Mouse (Mus musculus): ENCODE measurements around the gene Otud4. TPM values are rescaled to one million over a fixed set of nuclear protein-coding genes. Genes with fewer than 3 reads are reported as not detected.
"Not testable (repeated sequence)": the region's sequence is repeated elsewhere in the genome, so short reads cannot be mapped to it uniquely, and the experiment has no call there.

The Otud4 gene
- polyA plus RNA-seq (2012; rRNA removed) = 20.9 and 27.0 TPM in 2 replicates

- no peak for TF ChIP-seq CTCF (IDR thresholded peaks at IDR 0.05; ENCODE audit: extremely low read depth, insufficient read depth, insufficient read length, insufficient replicate concordance)
- H3K27ac ChIP-seq (ENCODE audit: insufficient read depth, low read length) = peak within 1 kb of the TSS; percentile 90
- peak within 1 kb of the TSS; percentile 80 for H3K4me3 ChIP-seq (ENCODE audit: extremely low read depth, insufficient read depth, insufficient read length)
- peaks cover 7% of the 10 kb centered on the region for H3K36me3 ChIP-seq (ENCODE audit: control insufficient read depth, insufficient read depth, low read length)
- peaks cover 10% of the 10 kb centered on the region for H3K4me1 ChIP-seq (ENCODE audit: control insufficient read depth, insufficient read depth, insufficient read length)
- H3K27me3 ChIP-seq (ENCODE audit: control insufficient read depth, insufficient read depth, low read length) = no peaks in the 10 kb centered on the region
- WGBS = under 1% methylated on average over 100 of the region's 103 CpGs
- peak; percentile 26 to 39 for DNase-seq (ENCODE audit: low read depth in 1 of 2, low spot score in 2 of 2)
Measured at GRCm38 (mm10) chr8:79639586-79640451, at the start of gene Otud4. TSS of gene Otud4 (plus strand) at chr8:79639618.

GRCm38 (mm10) chr8:79600962-79601361, 38.5 kb upstream of the Otud4 start:
- DNase-seq (ENCODE audit: low read depth in 1 of 2, low spot score in 2 of 2) = no peak
- no peaks in the 10 kb centered on the region for H3K4me1 ChIP-seq (ENCODE audit: control insufficient read depth, insufficient read depth, insufficient read length)
- H3K4me3 ChIP-seq (ENCODE audit: extremely low read depth, insufficient read depth, insufficient read length) = no peak overlapping the region
- 87% methylated on average over 1 of the region's 1 CpGs for WGBS
- no peaks in the 10 kb centered on the region for H3K36me3 ChIP-seq (ENCODE audit: control insufficient read depth, insufficient read depth, low read length)
- H3K27me3 ChIP-seq (ENCODE audit: control insufficient read depth, insufficient read depth, low read length) = no peaks in the 10 kb centered on the region
- no peak overlapping the region for H3K27ac ChIP-seq (ENCODE audit: insufficient read depth, low read length)
- TF ChIP-seq CTCF (IDR thresholded peaks at IDR 0.05; ENCODE audit: extremely low read depth, insufficient read depth, insufficient read length, insufficient replicate concordance) (no peak), POLR2A (IDR thresholded peaks at IDR 0.05; ENCODE audit: low read depth, low read length) (no peak)

GRCm38 (mm10) chr8:79603204-79603603, 36.2 kb upstream of the Otud4 start:
- DNase-seq (ENCODE audit: low read depth in 1 of 2, low spot score in 2 of 2) = peak in 1 of 2 experiments; percentile 5
- not testable (repeated sequence) for H3K27ac ChIP-seq (ENCODE audit: insufficient read depth, low read length); H3K27me3 ChIP-seq (ENCODE audit: control insufficient read depth, insufficient read depth, low read length); H3K4me1 ChIP-seq (ENCODE audit: control insufficient read depth, insufficient read depth, insufficient read length); H3K4me3 ChIP-seq (ENCODE audit: extremely low read depth, insufficient read depth, insufficient read length); H3K36me3 ChIP-seq (ENCODE audit: control insufficient read depth, insufficient read depth, low read length)
- 43% methylated on average over 2 of the region's 2 CpGs for WGBS

GRCm38 (mm10) chr8:79606225-79606624, 33.2 kb upstream of the Otud4 start:
- Histone ChIP-seq H3K27me3 (ENCODE audit: control insufficient read depth, insufficient read depth, low read length) (no peaks in the 10 kb centered on the region), H3K4me1 (ENCODE audit: control insufficient read depth, insufficient read depth, insufficient read length) (no peaks in the 10 kb centered on the region), H3K36me3 (ENCODE audit: control insufficient read depth, insufficient read depth, low read length) (no peaks in the 10 kb centered on the region), H3K4me3 (ENCODE audit: extremely low read depth, insufficient read depth, insufficient read length) (no peak overlapping the region), H3K27ac (ENCODE audit: insufficient read depth, low read length) (no peak overlapping the region)
- no peak for DNase-seq (ENCODE audit: low read depth in 1 of 2, low spot score in 2 of 2)
- TF ChIP-seq POLR2A (IDR thresholded peaks at IDR 0.05; ENCODE audit: low read depth, low read length) (no peak), CTCF (IDR thresholded peaks at IDR 0.05; ENCODE audit: extremely low read depth, insufficient read depth, insufficient read length, insufficient replicate concordance) (no peak)

- Histone ChIP-seq H3K4me3 (ENCODE audit: extremely low read depth, insufficient read depth, insufficient read length) (no peak overlapping the region), H3K27ac (ENCODE audit: insufficient read depth, low read length) (no peak overlapping the region), H3K27me3 (ENCODE audit: control insufficient read depth, insufficient read depth, low read length) (no peaks in the 10 kb centered on the region), H3K36me3 (ENCODE audit: control insufficient read depth, insufficient read depth, low read length) (no peaks in the 10 kb centered on the region), H3K4me1 (ENCODE audit: control insufficient read depth, insufficient read depth, insufficient read length) (no peaks in the 10 kb centered on the region)
- TF ChIP-seq CTCF (IDR thresholded peaks at IDR 0.05; ENCODE audit: extremely low read depth, insufficient read depth, insufficient read length, insufficient replicate concordance) = no peak
- TF ChIP-seq POLR2A (IDR thresholded peaks at IDR 0.05; ENCODE audit: low read depth, low read length) = no peak
- DNase-seq (ENCODE audit: low read depth in 1 of 2, low spot score in 2 of 2) = no peak
- 82% methylated on average over 5 of the region's 5 CpGs for WGBS
Measured at GRCm38 (mm10) chr8:79606751-79607300, 32.6 kb upstream of the Otud4 start.

- Histone ChIP-seq H3K27ac (ENCODE audit: insufficient read depth, low read length) (no peak overlapping the region), H3K27me3 (ENCODE audit: control insufficient read depth, insufficient read depth, low read length) (no peaks in the 10 kb centered on the region), H3K4me1 (ENCODE audit: control insufficient read depth, insufficient read depth, insufficient read length) (peaks cover 4% of the 10 kb centered on the region; the same call in 1 of the 2 replicates), H3K36me3 (ENCODE audit: control insufficient read depth, insufficient read depth, low read length) (no peaks in the 10 kb centered on the region), H3K4me3 (ENCODE audit: extremely low read depth, insufficient read depth, insufficient read length) (no peak overlapping the region)
- DNase-seq (ENCODE audit: low read depth in 1 of 2, low spot score in 2 of 2) = no peak
- TF ChIP-seq CTCF (IDR thresholded peaks at IDR 0.05; ENCODE audit: extremely low read depth, insufficient read depth, insufficient read length, insufficient replicate concordance) = no peak
- no peak for TF ChIP-seq POLR2A (IDR thresholded peaks at IDR 0.05; ENCODE audit: low read depth, low read length)
- WGBS = 82% methylated on average over 3 of the region's 3 CpGs
Measured at GRCm38 (mm10) chr8:79608701-79609100, 30.7 kb upstream of the Otud4 start.

GRCm38 (mm10) chr8:79610268-79610667, 29.1 kb upstream of the Otud4 start:
- H3K4me1 ChIP-seq (ENCODE audit: control insufficient read depth, insufficient read depth, insufficient read length) = peaks cover 4% of the 10 kb centered on the region; the same call in 1 of the 2 replicates
- H3K27me3 ChIP-seq (ENCODE audit: control insufficient read depth, insufficient read depth, low read length) = no peaks in the 10 kb centered on the region
- H3K4me3 ChIP-seq (ENCODE audit: extremely low read depth, insufficient read depth, insufficient read length) = no peak overlapping the region
- no peak overlapping the region for H3K27ac ChIP-seq (ENCODE audit: insufficient read depth, low read length)
- no peak for DNase-seq (ENCODE audit: low read depth in 1 of 2, low spot score in 2 of 2)
- TF ChIP-seq CTCF (IDR thresholded peaks at IDR 0.05; ENCODE audit: extremely low read depth, insufficient read depth, insufficient read length, insufficient replicate concordance) (no peak), POLR2A (IDR thresholded peaks at IDR 0.05; ENCODE audit: low read depth, low read length) (no peak)
- no peaks in the 10 kb centered on the region for H3K36me3 ChIP-seq (ENCODE audit: control insufficient read depth, insufficient read depth, low read length)

All from spleen, adult 2 months (tissue).